Mouse (Mus musculus): ENCODE data around the gene Ccdc43. TPM values are rescaled to one million over a fixed set of nuclear protein-coding genes. Genes with fewer than 3 reads are reported as not detected.
A peak's percentile ranks its signal among the peaks of the same experiment; 100 is the strongest.

Gene Ccdc43
- polyA plus RNA-seq, 1 experiment from 2014 or later = 62.1 TPM

DNA sequence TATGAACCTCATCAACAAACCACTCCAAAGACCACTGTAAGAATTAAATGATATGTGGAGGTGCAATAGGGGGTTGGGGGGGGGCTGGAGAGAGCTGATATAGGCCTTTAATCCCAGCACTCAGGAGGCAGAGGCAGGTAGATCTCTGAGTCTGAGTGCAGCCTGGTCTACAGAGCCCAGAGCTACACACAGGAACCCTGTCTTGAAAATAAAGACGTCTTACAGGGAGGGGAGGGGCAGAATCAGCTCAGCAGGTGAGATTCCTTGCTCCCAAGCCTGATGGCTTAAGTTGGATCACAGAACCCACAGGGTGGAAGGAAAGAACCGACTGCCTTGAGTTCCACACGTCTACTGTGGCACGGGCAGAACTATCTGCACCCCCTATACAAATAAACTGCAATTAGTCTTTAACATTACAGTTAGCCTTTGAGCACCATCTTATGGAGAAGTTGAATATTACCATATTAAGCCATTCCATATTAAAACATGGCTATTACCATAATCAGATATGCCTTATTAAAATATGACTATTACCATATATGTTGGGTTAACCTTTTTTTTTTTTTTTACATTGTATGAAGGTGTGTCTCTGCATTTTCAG lies 41.2 kb downstream of the Ccdc43 start:
- no peaks in the 10 kb centered on the region for H3K27me3 ChIP-seq (ENCODE audit: control insufficient read depth, insufficient read depth, low read length)
- no peak overlapping the region for H3K4me2 ChIP-seq (ENCODE audit: low read depth, low read length, severe bottlenecking)
- H3K9ac ChIP-seq (ENCODE audit: low read length) = no peak overlapping the region
- no peaks in the 10 kb centered on the region for H3K4me1 ChIP-seq (replicated peaks; ENCODE audit: control insufficient read depth, insufficient read depth, low read length)
- H3K36me3 ChIP-seq (ENCODE audit: control insufficient read depth, insufficient read depth, low read length) = no peaks in the 10 kb centered on the region
- ATAC-seq (replicated peaks; ENCODE audit: low FRiP score) = no peak
- H3K4me3 ChIP-seq (ENCODE audit: low read depth, low read length) = no peak overlapping the region
- 38% methylated on average over 4 of the region's 4 CpGs for WGBS
- no peaks in the 10 kb centered on the region for H3K9me3 ChIP-seq (ENCODE audit: control insufficient read depth, low read length)
- no peak overlapping the region for H3K27ac ChIP-seq (ENCODE audit: low read depth, low read length)
- DNase-seq (ENCODE audit: low spot score) = no peak

- Histone ChIP-seq H3K36me3 (ENCODE audit: control insufficient read depth, insufficient read depth, low read length) (no peaks in the 10 kb centered on the region), H3K9ac (ENCODE audit: low read length) (no peak overlapping the region), H3K27me3 (ENCODE audit: control insufficient read depth, insufficient read depth, low read length) (no peaks in the 10 kb centered on the region), H3K4me1 (replicated peaks; ENCODE audit: control insufficient read depth, insufficient read depth, low read length) (no peaks in the 10 kb centered on the region), H3K4me2 (ENCODE audit: low read depth, low read length, severe bottlenecking) (no peak overlapping the region), H3K9me3 (ENCODE audit: control insufficient read depth, low read length) (no peaks in the 10 kb centered on the region), H3K27ac (ENCODE audit: low read depth, low read length) (no peak overlapping the region), H3K4me3 (ENCODE audit: low read depth, low read length) (no peak overlapping the region)
- DNase-seq (ENCODE audit: low spot score) (no peak), ATAC-seq (replicated peaks; ENCODE audit: low FRiP score) (no peak)
- 83% methylated on average over 8 of the region's 8 CpGs for WGBS
Observed at GRCm38 (mm10) chr11:102655888-102656287, 41.7 kb downstream of the Ccdc43 start.

DNA sequence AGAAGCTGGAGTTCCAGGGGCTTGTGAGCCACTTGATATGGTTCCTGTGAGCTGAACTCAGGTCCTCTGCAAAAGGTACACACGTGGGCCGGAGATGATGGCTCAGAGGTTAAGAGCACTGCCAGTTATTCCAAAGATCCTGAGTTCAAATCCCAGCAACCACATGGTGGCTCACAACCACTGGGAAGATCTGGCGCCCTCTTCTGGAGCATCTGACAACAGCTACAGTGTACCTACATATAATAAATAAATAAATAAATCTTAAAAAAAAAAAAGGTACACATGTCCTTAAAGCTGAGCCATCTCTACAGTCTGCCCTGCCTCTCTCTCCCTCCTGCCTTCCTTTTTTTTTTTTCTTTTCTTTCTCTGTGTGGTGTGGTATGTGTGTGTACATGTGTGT lies 44.7 kb downstream of the Ccdc43 start:
- H3K9ac ChIP-seq (ENCODE audit: low read length) = no peak overlapping the region
- no peaks in the 10 kb centered on the region for H3K9me3 ChIP-seq (ENCODE audit: control insufficient read depth, low read length)
- no peaks in the 10 kb centered on the region for H3K27me3 ChIP-seq (ENCODE audit: control insufficient read depth, insufficient read depth, low read length)
- no peak overlapping the region for H3K4me3 ChIP-seq (ENCODE audit: low read depth, low read length)
- no peaks in the 10 kb centered on the region for H3K4me1 ChIP-seq (replicated peaks; ENCODE audit: control insufficient read depth, insufficient read depth, low read length)
- no peak for ATAC-seq (replicated peaks; ENCODE audit: low FRiP score)
- H3K4me2 ChIP-seq (ENCODE audit: low read depth, low read length, severe bottlenecking) = no peak overlapping the region
- 73% methylated on average over 3 of the region's 3 CpGs for WGBS
- no peak overlapping the region for H3K27ac ChIP-seq (ENCODE audit: low read depth, low read length)
- no peaks in the 10 kb centered on the region for H3K36me3 ChIP-seq (ENCODE audit: control insufficient read depth, insufficient read depth, low read length)
- peak; percentile 64 for DNase-seq (ENCODE audit: low spot score)

- no peak for ATAC-seq (replicated peaks; ENCODE audit: low FRiP score)
- 3% methylated on average over 9 of the region's 9 CpGs for WGBS
- Histone ChIP-seq H3K4me3 (ENCODE audit: low read depth, low read length) (no peak overlapping the region), H3K36me3 (ENCODE audit: control insufficient read depth, insufficient read depth, low read length) (no peaks in the 10 kb centered on the region), H3K27me3 (ENCODE audit: control insufficient read depth, insufficient read depth, low read length) (no peaks in the 10 kb centered on the region), H3K4me2 (ENCODE audit: low read depth, low read length, severe bottlenecking) (no peak overlapping the region), H3K9ac (ENCODE audit: low read length) (no peak overlapping the region), H3K9me3 (ENCODE audit: control insufficient read depth, low read length) (no peaks in the 10 kb centered on the region), H3K27ac (ENCODE audit: low read depth, low read length) (no peak overlapping the region), H3K4me1 (replicated peaks; ENCODE audit: control insufficient read depth, insufficient read depth, low read length) (no peaks in the 10 kb centered on the region)
- DNase-seq (ENCODE audit: low spot score) = peak; percentile 89
Observed at GRCm38 (mm10) chr11:102651381-102651780, 46.2 kb downstream of the Ccdc43 start.

GRCm38 (mm10) chr11:102647885-102648284 lies 49.7 kb downstream of the Ccdc43 start:
- no peak overlapping the region for H3K27ac ChIP-seq (ENCODE audit: low read depth, low read length)
- H3K4me2 ChIP-seq (ENCODE audit: low read depth, low read length, severe bottlenecking) = no peak overlapping the region
- no peaks in the 10 kb centered on the region for H3K36me3 ChIP-seq (ENCODE audit: control insufficient read depth, insufficient read depth, low read length)
- no peaks in the 10 kb centered on the region for H3K4me1 ChIP-seq (replicated peaks; ENCODE audit: control insufficient read depth, insufficient read depth, low read length)
- no peaks in the 10 kb centered on the region for H3K27me3 ChIP-seq (ENCODE audit: control insufficient read depth, insufficient read depth, low read length)
- ATAC-seq (replicated peaks; ENCODE audit: low FRiP score) = no peak
- DNase-seq (ENCODE audit: low spot score) = no peak
- no peak overlapping the region for H3K9ac ChIP-seq (ENCODE audit: low read length)
- WGBS = 72% methylated on average over 12 of the region's 12 CpGs
- no peak overlapping the region for H3K4me3 ChIP-seq (ENCODE audit: low read depth, low read length)
- H3K9me3 ChIP-seq (ENCODE audit: control insufficient read depth, low read length) = no peaks in the 10 kb centered on the region

DNA sequence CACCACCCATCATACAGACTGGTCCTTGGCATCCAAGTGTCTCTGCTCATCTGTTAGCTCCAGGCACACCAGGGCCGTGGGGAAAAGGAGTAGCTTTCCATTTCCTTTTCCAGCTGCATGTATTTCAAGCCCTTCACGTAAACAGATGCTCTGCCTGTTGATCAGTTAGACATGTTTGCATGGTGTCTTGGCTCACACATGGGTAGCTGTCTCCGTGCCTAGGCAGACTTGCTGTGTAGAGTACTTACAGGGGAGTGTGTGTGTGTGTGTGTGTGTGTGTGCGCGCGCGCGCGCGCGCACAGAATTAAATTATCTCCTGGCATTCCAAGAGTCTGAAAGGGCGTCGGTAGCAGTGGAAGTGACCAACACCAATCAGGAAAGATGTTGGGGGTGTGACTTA lies 51.4 kb downstream of the Ccdc43 start:
- no peaks in the 10 kb centered on the region for H3K4me1 ChIP-seq (replicated peaks; ENCODE audit: control insufficient read depth, insufficient read depth, low read length)
- H3K27me3 ChIP-seq (ENCODE audit: control insufficient read depth, insufficient read depth, low read length) = no peaks in the 10 kb centered on the region
- no peak overlapping the region for H3K27ac ChIP-seq (ENCODE audit: low read depth, low read length)
- no peak overlapping the region for H3K9ac ChIP-seq (ENCODE audit: low read length)
- H3K9me3 ChIP-seq (ENCODE audit: control insufficient read depth, low read length) = no peaks in the 10 kb centered on the region
- H3K4me3 ChIP-seq (ENCODE audit: low read depth, low read length) = no peak overlapping the region
- no peak for DNase-seq (ENCODE audit: low spot score)
- no peaks in the 10 kb centered on the region for H3K36me3 ChIP-seq (ENCODE audit: control insufficient read depth, insufficient read depth, low read length)
- 89% methylated on average over 13 of the region's 13 CpGs for WGBS
- ATAC-seq (replicated peaks; ENCODE audit: low FRiP score) = no peak
- no peak overlapping the region for H3K4me2 ChIP-seq (ENCODE audit: low read depth, low read length, severe bottlenecking)

DNA sequence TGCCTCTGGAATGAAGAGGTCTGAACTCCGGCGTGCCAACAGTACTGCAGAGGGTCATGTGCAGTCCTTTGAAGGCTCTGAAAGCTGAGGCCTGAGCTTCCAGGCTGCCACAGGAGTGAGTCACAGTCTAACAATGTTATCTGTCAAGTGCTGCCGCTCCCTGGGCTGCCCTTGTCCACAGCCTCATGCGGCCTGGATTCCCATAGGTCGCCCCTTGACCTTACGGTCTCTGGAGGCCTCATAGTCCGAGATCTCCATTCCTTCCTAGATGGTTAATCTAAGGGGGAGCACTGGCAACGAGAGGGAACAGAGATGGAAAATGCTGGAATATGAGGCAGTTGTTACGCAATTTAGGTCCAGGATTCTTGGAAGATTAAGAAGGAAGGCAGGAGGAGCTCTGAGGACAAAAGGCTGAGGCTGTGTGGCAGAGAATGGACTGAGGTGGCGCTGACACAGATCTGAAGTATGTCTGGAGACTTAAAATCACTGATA lies 53.6 kb downstream of the Ccdc43 start:
- ATAC-seq (replicated peaks; ENCODE audit: low FRiP score) = no peak
- Histone ChIP-seq H3K27me3 (ENCODE audit: control insufficient read depth, insufficient read depth, low read length) (no peaks in the 10 kb centered on the region), H3K4me2 (ENCODE audit: low read depth, low read length, severe bottlenecking) (no peak overlapping the region), H3K36me3 (ENCODE audit: control insufficient read depth, insufficient read depth, low read length) (no peaks in the 10 kb centered on the region), H3K4me3 (ENCODE audit: low read depth, low read length) (no peak overlapping the region), H3K9ac (ENCODE audit: low read length) (no peak overlapping the region), H3K9me3 (ENCODE audit: control insufficient read depth, low read length) (no peaks in the 10 kb centered on the region), H3K4me1 (replicated peaks; ENCODE audit: control insufficient read depth, insufficient read depth, low read length) (peaks cover 4% of the 10 kb centered on the region; the same call in 1 of the 2 replicates), H3K27ac (ENCODE audit: low read depth, low read length) (no peak overlapping the region)
- DNase-seq (ENCODE audit: low spot score) = no peak
- 63% methylated on average over 10 of the region's 10 CpGs for WGBS

- WGBS = 50% methylated on average over 12 of the region's 12 CpGs
- ATAC-seq (replicated peaks; ENCODE audit: low FRiP score) (no peak), DNase-seq (ENCODE audit: low spot score) (no peak)
- no peak overlapping the region for H3K9ac ChIP-seq (ENCODE audit: low read length)
- H3K4me2 ChIP-seq (ENCODE audit: low read depth, low read length, severe bottlenecking) = no peak overlapping the region
- no peaks in the 10 kb centered on the region for H3K9me3 ChIP-seq (ENCODE audit: control insufficient read depth, low read length)
- H3K4me3 ChIP-seq (ENCODE audit: low read depth, low read length) = no peak overlapping the region
- no peak overlapping the region for H3K27ac ChIP-seq (ENCODE audit: low read depth, low read length)
- no peaks in the 10 kb centered on the region for H3K27me3 ChIP-seq (ENCODE audit: control insufficient read depth, insufficient read depth, low read length)
- H3K36me3 ChIP-seq (ENCODE audit: control insufficient read depth, insufficient read depth, low read length) = no peaks in the 10 kb centered on the region
- peaks cover 10% of the 10 kb centered on the region; the same call in 1 of the 2 replicates for H3K4me1 ChIP-seq (replicated peaks; ENCODE audit: control insufficient read depth, insufficient read depth, low read length)
Observed at GRCm38 (mm10) chr11:102636887-102637286, 60.7 kb downstream of the Ccdc43 start.
